Mouse (Mus musculus) MEL (cell line): ENCODE results near the gene Nt5c1a. TPM values are rescaled to one million over a fixed set of nuclear protein-coding genes. Genes with fewer than 3 reads are reported as not detected.

Experiments used
- DNase-seq: peaks from one replicate; pipeline ENCODE4 v3.0.0; 2011; ENCODE audit warnings: low read depth, low spot score
- H3K27ac ChIP-seq: 2 replicates; pipeline ENCODE4 v1.5.1; 2012; ENCODE audit warnings: low read depth, mild to moderate bottlenecking, control low read depth, low read length, moderate library complexity; ENCODE audit not compliant: control insufficient read depth
- H3K27me3 ChIP-seq, 2 experiments: fragments of 150-350 bp in 1 of 2; sonication (generic) in 1 of 2; 2 replicates each; pipeline ENCODE4 v1.6.1; 2012; ENCODE audit warnings: low read length in 2 of 2, mild to moderate bottlenecking in 2 of 2, improper control_type of control experiment in 1 of 2, moderate library complexity in 1 of 2; ENCODE audit not compliant: insufficient read depth in 2 of 2, control insufficient read depth in 1 of 2
- H3K36me3 ChIP-seq, 2 experiments: 2 replicates each; pipeline ENCODE4 v1.6.1; 2012 to 2014; ENCODE audit warnings: low read length in 2 of 2, improper control_type of control experiment in 1 of 2, inconsistent platforms in 1 of 2, mild to moderate bottlenecking in 1 of 2; ENCODE audit not compliant: insufficient read depth in 2 of 2, control insufficient read depth in 1 of 2
- H3K4me1 ChIP-seq, 2 experiments: fragments of 150-350 bp in 1 of 2; sonication (generic) in 1 of 2; 2 replicates each; pipeline ENCODE4 v1.6.1; 2012; ENCODE audit warnings: low read length in 2 of 2, improper control_type of control experiment in 1 of 2, mild to moderate bottlenecking in 1 of 2; ENCODE audit not compliant: insufficient read depth in 2 of 2, control insufficient read depth in 1 of 2
- H3K4me3 ChIP-seq, 2 experiments: fragments of 150-350 bp in 1 of 2; sonication (generic) in 1 of 2; 2 replicates each; pipeline ENCODE4 v1.5.1; 2012; ENCODE audit warnings: low read depth in 2 of 2, low read length in 2 of 2, mild to moderate bottlenecking in 2 of 2, moderate library complexity in 2 of 2, control low read depth in 1 of 2, improper control_type of control experiment in 1 of 2; ENCODE audit not compliant: control insufficient read depth in 1 of 2, insufficient read depth in 1 of 2
- H3K79me2 ChIP-seq: 2 replicates; pipeline ENCODE4 v1.6.1; 2012; ENCODE audit warnings: mild to moderate bottlenecking, low read length, moderate library complexity; ENCODE audit not compliant: control insufficient read depth, poor library complexity, insufficient read depth
- H3K9ac ChIP-seq: 2 replicates; pipeline ENCODE4 v1.6.1; 2012; ENCODE audit warnings: low read depth, mild to moderate bottlenecking, control low read depth, low read length, moderate library complexity; ENCODE audit not compliant: control insufficient read depth, poor library complexity, severe bottlenecking
- H3K9me3 ChIP-seq: fragments of 150-350 bp; sonication (generic); replicated peaks from 2 replicates; pipeline ENCODE4 v1.6.1; 2012; ENCODE audit warnings: mild to moderate bottlenecking, low read length, improper control_type of control experiment, moderate library complexity; ENCODE audit not compliant: insufficient read depth
- BHLHE40 ChIP-seq: IDR thresholded peaks from 2 replicates; pipeline ENCODE4 v1.6.1; 2012; ENCODE audit warnings: low read depth, mild to moderate bottlenecking, inconsistent platforms, low read length, improper control_type of control experiment, borderline replicate concordance
- CHD2 ChIP-seq: IDR thresholded peaks from 2 replicates; pipeline ENCODE4 v1.6.1; 2011; ENCODE audit warnings: low read length, improper control_type of control experiment
- CTCF ChIP-seq, 3 experiments: IDR thresholded peaks in 2 of 3; conservative IDR thresholded peaks in 1 of 3; 2 replicates each; pipeline ENCODE4 v1.5.1; 2011 to 2012; ENCODE audit warnings: low read length in 3 of 3, low read depth in 2 of 3, mild to moderate bottlenecking in 2 of 3, improper control_type of control experiment in 1 of 3, inconsistent platforms in 1 of 3, mixed read lengths in 1 of 3, moderate library complexity in 1 of 3; ENCODE audit not compliant: control insufficient read depth in 1 of 3, insufficient read depth in 1 of 3, poor library complexity in 1 of 3, severe bottlenecking in 1 of 3
- GABPA ChIP-seq: IDR thresholded peaks from 2 replicates; pipeline ENCODE4 v1.6.1; 2012; ENCODE audit warnings: low read depth, mild to moderate bottlenecking, inconsistent platforms, low read length, improper control_type of control experiment, moderate library complexity
- JUND ChIP-seq: IDR thresholded peaks from 2 replicates; pipeline ENCODE4 v1.6.1; 2011; ENCODE audit warnings: low read depth, mild to moderate bottlenecking, improper control_type of control experiment, low read length
- MAFK ChIP-seq: IDR thresholded peaks from 2 replicates; pipeline ENCODE4 v1.6.1; 2011; ENCODE audit warnings: low read depth, mild to moderate bottlenecking, low read length, improper control_type of control experiment, borderline replicate concordance
- MAX ChIP-seq: IDR thresholded peaks from 2 replicates; pipeline ENCODE4 v1.6.1; 2011; ENCODE audit warnings: low read length, improper control_type of control experiment
- MAZ ChIP-seq: IDR thresholded peaks from 2 replicates; pipeline ENCODE4 v1.6.1; 2012; ENCODE audit warnings: low read depth, mild to moderate bottlenecking, inconsistent platforms, low read length, improper control_type of control experiment
- MYB ChIP-seq: IDR thresholded peaks from 2 replicates; pipeline ENCODE4 v1.6.1; 2011; ENCODE audit warnings: mild to moderate bottlenecking, low read depth, low read length, improper control_type of control experiment
- NRF1 ChIP-seq: IDR thresholded peaks from 2 replicates; pipeline ENCODE4 v1.6.1; 2014; ENCODE audit warnings: low read depth, mild to moderate bottlenecking, inconsistent platforms, low read length, improper control_type of control experiment, moderate library complexity; ENCODE audit not compliant: poor library complexity, insufficient read depth, severe bottlenecking
- POLR2AphosphoS5 ChIP-seq: IDR thresholded peaks from 2 replicates; pipeline ENCODE4 v1.6.1; 2012; ENCODE audit warnings: low read depth, borderline replicate concordance, mild to moderate bottlenecking, inconsistent platforms, low read length, moderate library complexity, mixed read lengths
- SIN3A ChIP-seq: IDR thresholded peaks from 2 replicates; pipeline ENCODE4 v1.6.1; 2012; ENCODE audit warnings: low read length, improper control_type of control experiment, inconsistent platforms
- SMC3 ChIP-seq: IDR thresholded peaks from 2 replicates; pipeline ENCODE4 v1.6.1; 2011; ENCODE audit warnings: low read depth, low read length, improper control_type of control experiment
- TBP ChIP-seq: IDR thresholded peaks from 2 replicates; pipeline ENCODE4 v1.8.0; 2011; ENCODE audit warnings: low read depth, low read length, improper control_type of control experiment
- UBTF ChIP-seq: IDR thresholded peaks from 2 replicates; pipeline ENCODE4 v1.6.1; 2012; ENCODE audit warnings: low read depth, mild to moderate bottlenecking, inconsistent platforms, low read length, improper control_type of control experiment, moderate library complexity, borderline replicate concordance; ENCODE audit not compliant: insufficient read depth
- USF1 ChIP-seq: IDR thresholded peaks from 2 replicates; pipeline ENCODE4 v1.6.1; 2014; ENCODE audit warnings: low read depth, mild to moderate bottlenecking, inconsistent platforms, low read length, improper control_type of control experiment, moderate library complexity
- USF2 ChIP-seq, 2 experiments: IDR thresholded peaks; 2 replicates each; pipeline ENCODE4 v1.6.1; 2011 to 2012; ENCODE audit warnings: improper control_type of control experiment in 2 of 2, low read length in 2 of 2, borderline replicate concordance in 1 of 2, inconsistent platforms in 1 of 2, low read depth in 1 of 2, mild to moderate bottlenecking in 1 of 2; ENCODE audit not compliant: insufficient read depth in 1 of 2
- ZKSCAN1 ChIP-seq: IDR thresholded peaks from 2 replicates; pipeline ENCODE4 v1.6.1; 2012; ENCODE audit warnings: low read depth, mild to moderate bottlenecking, inconsistent platforms, low read length, improper control_type of control experiment, moderate library complexity
- ZMIZ1 ChIP-seq: IDR thresholded peaks from 2 replicates; pipeline ENCODE4 v1.6.1; 2012; ENCODE audit warnings: low read depth, mild to moderate bottlenecking, inconsistent platforms, low read length, improper control_type of control experiment, moderate library complexity
- polyA plus RNA-seq, 2 experiments: library from polyadenylated mRNA; stranded (reverse) in 1 of 2; unstranded in 1 of 2; fragments of >175 nt in 1 of 2; fragments of >200 nt in 1 of 2; gene quantifications; 2 replicates each; pipeline versions ENCODE4 v1.2.1 to v1.2.4; 2012; ENCODE audit warnings: low replicate concordance in 2 of 2, low read depth in 1 of 2; ENCODE audit not compliant: insufficient read length in 2 of 2, insufficient read depth in 1 of 2, missing spikeins in 1 of 2
- total RNA-seq: library from RNA; depleted of rRNA; stranded (reverse); fragments of 300-350 nt; gene quantifications from 2 replicates; pipeline ENCODE4 v1.2.3, GENCODE M21; 2012

Nt5c1a gene
- total and polyA plus RNA-seq, 3 experiments, result not detected

DNA sequence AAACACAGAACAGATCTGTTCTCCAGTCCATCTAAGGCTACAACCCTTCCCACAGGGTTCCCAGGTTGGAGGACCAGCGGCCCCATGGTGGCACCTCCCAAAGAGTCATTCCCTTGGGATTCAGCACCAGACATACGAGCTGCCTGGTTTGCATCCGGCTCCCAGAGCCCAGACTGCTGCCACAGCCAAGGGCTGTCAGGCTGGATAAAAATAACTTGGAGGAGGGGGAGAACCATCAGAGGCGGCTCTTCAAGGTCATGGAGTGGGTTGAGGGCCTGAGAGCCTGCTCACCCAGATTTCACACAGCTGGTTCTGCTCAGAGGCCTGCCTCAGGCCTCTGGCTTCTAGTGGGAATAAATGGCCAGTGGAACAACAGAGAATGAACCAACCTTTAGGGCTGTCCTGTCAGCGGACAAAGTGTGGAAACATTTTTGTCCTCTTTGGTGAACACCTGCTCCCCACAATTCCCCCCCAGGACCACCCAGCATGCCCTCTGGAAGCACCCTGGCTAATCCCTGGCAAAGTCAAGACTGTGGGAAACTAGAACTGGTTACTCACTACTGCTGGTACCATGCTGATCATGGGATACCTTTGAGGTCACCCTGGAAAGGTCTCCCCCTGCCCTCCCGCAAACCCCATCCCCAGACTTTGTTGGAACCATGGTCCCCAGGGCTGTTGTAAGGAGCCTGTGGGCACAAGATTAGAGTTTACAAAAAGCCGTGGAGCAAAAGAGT is 46.0 kb downstream of the Nt5c1a start:
- Histone ChIP-seq H3K27ac (no peak overlapping the region), H3K9me3 (no peaks in the 10 kb centered on the region), H3K9ac (no peak overlapping the region), H3K79me2 (no peaks in the 10 kb centered on the region), H3K36me3 (no peaks in the 10 kb centered on the region), H3K4me3 (no peak overlapping the region), H3K27me3 (peaks cover 8 to 15% of the 10 kb centered on the region in 2 experiments), H3K4me1 (no peaks in the 10 kb centered on the region)
- TF ChIP-seq MYB, result no peak
- TF ChIP-seq USF1, result no peak
- no peak for TF ChIP-seq USF2 (IDR thresholded peaks at IDR 0.05; ENCODE audit: borderline replicate concordance in 1 of 2, insufficient read depth in 1 of 2, low read depth in 1 of 2, low read length in 2 of 2)
- TF ChIP-seq SIN3A, result no peak
- TF ChIP-seq SMC3, result no peak
- no peak for TF ChIP-seq POLR2AphosphoS5
- no peak for TF ChIP-seq MAX
- no peak for TF ChIP-seq MAZ
- no peak for TF ChIP-seq UBTF
- no peak for TF ChIP-seq CTCF (IDR thresholded peaks at IDR 0.05 in 2 of 3, conservative IDR thresholded peaks at IDR 0.05 in 1 of 3; ENCODE audit: control insufficient read depth in 1 of 3, insufficient read depth in 1 of 3, low read depth in 2 of 3, low read length in 3 of 3, poor library complexity in 1 of 3, severe bottlenecking in 1 of 3)
- no peak for DNase-seq

GRCm38 (mm10) chr4:123248971-123249567 is 47.8 kb downstream of the Nt5c1a start:
- no peaks in the 10 kb centered on the region for H3K4me1 ChIP-seq
- H3K79me2 ChIP-seq, result no peaks in the 10 kb centered on the region
- H3K9me3 ChIP-seq, result no peaks in the 10 kb centered on the region
- no peaks in the 10 kb centered on the region for H3K36me3 ChIP-seq
- peaks cover 6 to 10% of the 10 kb centered on the region in 2 experiments for H3K27me3 ChIP-seq
- no peak for TF ChIP-seq SMC3
- no peak for TF ChIP-seq MYB
- no peak for TF ChIP-seq CHD2
- no peak for TF ChIP-seq TBP
- TF ChIP-seq GABPA, result no peak
- TF ChIP-seq NRF1, result no peak
- TF ChIP-seq BHLHE40, result no peak
- TF ChIP-seq SIN3A, result no peak
- no peak for TF ChIP-seq ZKSCAN1
- no peak for TF ChIP-seq UBTF
- no peak for TF ChIP-seq JUND
- TF ChIP-seq CTCF (IDR thresholded peaks at IDR 0.05 in 2 of 3, conservative IDR thresholded peaks at IDR 0.05 in 1 of 3; ENCODE audit: control insufficient read depth in 1 of 3, insufficient read depth in 1 of 3, low read depth in 2 of 3, low read length in 3 of 3, poor library complexity in 1 of 3, severe bottlenecking in 1 of 3), result no peak
- TF ChIP-seq MAFK, result no peak
- no peak for TF ChIP-seq ZMIZ1
- no peak overlapping the region for H3K9ac ChIP-seq
- no peak overlapping the region for H3K27ac ChIP-seq
- no peak overlapping the region for H3K4me3 ChIP-seq
- no peak for DNase-seq
